Mouse (Mus musculus) embryonic fibroblast, embryonic 13.5 days (primary cell): ENCODE data around the gene 1700029H14Rik.

Experiments
- CTCF ChIP-seq: IDR thresholded peaks from 2 replicates; pipeline ENCODE4 v1.5.1; 2011; ENCODE audit warnings: mild to moderate bottlenecking, control low read depth, low read length, moderate library complexity, borderline replicate concordance; ENCODE audit not compliant: insufficient read depth
- POLR2A ChIP-seq: IDR thresholded peaks from 2 replicates; pipeline ENCODE4 v1.6.1; 2011; ENCODE audit warnings: low read depth, mild to moderate bottlenecking, control low read depth, low read length, moderate library complexity

- TF ChIP-seq POLR2A (no peak), CTCF (no peak)
Measured at GRCm38 (mm10) chr8:13611702-13612101, 49.4 kb upstream of the 1700029H14Rik start.
